Comparison of ENCODE assay signal across 20 mouse cellular contexts in the genomic region with DNA sequence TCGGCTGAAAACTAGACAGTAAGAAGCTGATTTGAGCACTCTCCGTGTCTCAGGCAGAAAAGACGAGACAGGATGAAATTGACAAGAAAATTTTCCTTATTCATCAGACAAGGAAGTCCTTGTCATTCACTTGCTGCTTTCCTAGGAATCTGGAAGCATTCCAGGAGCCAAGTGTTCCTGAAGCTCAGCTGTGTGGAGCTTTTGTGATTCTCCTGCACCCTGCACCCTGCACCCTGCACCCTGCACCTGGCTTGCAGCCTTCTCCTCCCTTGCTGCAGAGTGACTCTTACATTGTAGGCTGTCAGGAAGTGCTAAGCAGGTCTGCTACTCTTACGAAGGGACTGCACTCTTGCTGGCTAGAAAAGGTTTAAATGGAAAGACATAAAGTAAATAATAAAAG.
DNase-seq lines count a peak whose midpoint lies in the region; ATAC-seq and TF ChIP-seq lines count a peak whose summit lies in the region.
"Had no signal": no experiment of that assay in that cellular context is flagged by ENCODE, and none has a peak within 500 bp of the region (broad histone marks: within the 10 kb centered on the region; RNA-seq: fewer than 3 reads in every experiment).

No protein-coding gene starts in this region.

- no peaks in the 10 kb centered on the region for H3K36me3 ChIP-seq in forebrain, embryonic 15.5 days
- no peaks in the 10 kb centered on the region for H3K36me3 ChIP-seq in forebrain, embryonic 12.5 days (replicated peaks)
- no peaks in the 10 kb centered on the region for H3K36me3 ChIP-seq in lung, embryonic 15.5 days
- H3K36me3 ChIP-seq in forebrain, postnatal 0 days (ENCODE audit: insufficient read depth), result no peaks in the 10 kb centered on the region
- H3K36me3 ChIP-seq in hindbrain, embryonic 16.5 days (ENCODE audit: control insufficient read depth, insufficient read depth, low read length), result no peaks in the 10 kb centered on the region
- H3K36me3 ChIP-seq: embryonic facial prominence, embryonic 13.5 days; heart, embryonic 12.5 days; hindbrain, embryonic 10.5 days; hindbrain, embryonic 15.5 days had no signal

- no peak overlapping the region for H3K9ac ChIP-seq in forebrain, embryonic 15.5 days (replicated peaks)
- H3K9ac ChIP-seq in forebrain, embryonic 12.5 days, result no peak overlapping the region
- H3K9ac ChIP-seq in lung, embryonic 15.5 days, result no peak overlapping the region
- H3K9ac ChIP-seq in forebrain, postnatal 0 days, result no peak overlapping the region
- no peak overlapping the region for H3K9ac ChIP-seq in hindbrain, embryonic 16.5 days (ENCODE audit: low read depth, low read length)
- H3K9ac ChIP-seq: embryonic facial prominence, embryonic 13.5 days; heart, embryonic 12.5 days; hindbrain, embryonic 15.5 days had no signal

- no peak for TF ChIP-seq CTCF in brain, embryonic 14.5 days (IDR thresholded peaks at IDR 0.05; ENCODE audit: borderline replicate concordance, extremely low read depth, insufficient read depth, insufficient read length)
- TF ChIP-seq CTCF in forebrain, postnatal 0 days (IDR thresholded peaks at IDR 0.05; ENCODE audit: low read depth), result no peak

- no peaks in the 10 kb centered on the region for H3K9me3 ChIP-seq in forebrain, embryonic 15.5 days
- H3K9me3 ChIP-seq in forebrain, embryonic 12.5 days, result no peaks in the 10 kb centered on the region
- no peaks in the 10 kb centered on the region for H3K9me3 ChIP-seq in lung, embryonic 15.5 days
- no peaks in the 10 kb centered on the region for H3K9me3 ChIP-seq in forebrain, postnatal 0 days (ENCODE audit: low read length)
- no peaks in the 10 kb centered on the region for H3K9me3 ChIP-seq in hindbrain, embryonic 16.5 days (ENCODE audit: control insufficient read depth, low read length)
- H3K9me3 ChIP-seq: embryonic facial prominence, embryonic 13.5 days; heart, embryonic 12.5 days; hindbrain, embryonic 10.5 days; hindbrain, embryonic 15.5 days had no signal

- peak overlapping the region; percentile 36 for H3K27ac ChIP-seq in forebrain, embryonic 15.5 days (replicated peaks)
- H3K27ac ChIP-seq in forebrain, embryonic 12.5 days, result no peak overlapping the region
- H3K27ac ChIP-seq in lung, embryonic 15.5 days, result peak overlapping the region; percentile 8; the same call in 1 of the 2 replicates
- H3K27ac ChIP-seq in forebrain, postnatal 0 days (ENCODE audit: low read depth, low read length), result no peak overlapping the region
- H3K27ac ChIP-seq in hindbrain, embryonic 16.5 days (ENCODE audit: low read depth, low read length), result no peak overlapping the region
- H3K27ac ChIP-seq: embryonic facial prominence, embryonic 13.5 days; gastrocnemius, adult 2 months; hindbrain, embryonic 10.5 days; hindbrain, embryonic 15.5 days had no signal

- no peak overlapping the region for H3K4me2 ChIP-seq in forebrain, embryonic 15.5 days (replicated peaks)
- no peak overlapping the region for H3K4me2 ChIP-seq in forebrain, embryonic 12.5 days
- H3K4me2 ChIP-seq in lung, embryonic 15.5 days, result no peak overlapping the region
- H3K4me2 ChIP-seq in forebrain, postnatal 0 days (ENCODE audit: low read depth), result no peak overlapping the region
- H3K4me2 ChIP-seq in hindbrain, embryonic 16.5 days (ENCODE audit: low read length), result no peak overlapping the region
- H3K4me2 ChIP-seq: embryonic facial prominence, embryonic 13.5 days; heart, embryonic 12.5 days; hindbrain, embryonic 15.5 days had no signal

- TF ChIP-seq POLR2A in brain, embryonic 14.5 days (IDR thresholded peaks at IDR 0.05; ENCODE audit: borderline replicate concordance, extremely low read depth, insufficient read depth, insufficient read length, poor library complexity, severe bottlenecking), result no peak

- WGBS in forebrain, embryonic 15.5 days, result 24% methylated on average over 4 of the region's 4 CpGs
- 61% methylated on average over 4 of the region's 4 CpGs for WGBS in forebrain, embryonic 12.5 days
- 36% methylated on average over 4 of the region's 4 CpGs for WGBS in lung, embryonic 15.5 days
- WGBS in forebrain, postnatal 0 days, result 22% methylated on average over 4 of the region's 4 CpGs
- WGBS in hindbrain, embryonic 16.5 days, result 56% methylated on average over 4 of the region's 4 CpGs

- peak; percentile 80 for ATAC-seq in forebrain, embryonic 15.5 days (replicated peaks)
- no peak for ATAC-seq in forebrain, embryonic 12.5 days (ENCODE audit: low FRiP score)
- ATAC-seq in lung, embryonic 15.5 days (ENCODE audit: borderline replicate concordance, extremely low read depth, low FRiP score, low TSS enrichment), result no peak
- peak; percentile 79 for ATAC-seq in forebrain, postnatal 0 days
- no peak for ATAC-seq in hindbrain, embryonic 16.5 days
- ATAC-seq: inflammation-experienced regulatory T-cells, adult 6 months; intestine, postnatal 0 days had no signal

- peaks cover 6% of the 10 kb centered on the region for H3K4me1 ChIP-seq in forebrain, embryonic 15.5 days
- no peaks in the 10 kb centered on the region for H3K4me1 ChIP-seq in forebrain, embryonic 12.5 days
- H3K4me1 ChIP-seq in lung, embryonic 15.5 days, result no peaks in the 10 kb centered on the region
- H3K4me1 ChIP-seq in forebrain, postnatal 0 days (ENCODE audit: insufficient read depth), result no peaks in the 10 kb centered on the region
- no peaks in the 10 kb centered on the region for H3K4me1 ChIP-seq in hindbrain, embryonic 16.5 days (ENCODE audit: control insufficient read depth, insufficient read depth, low read depth, low read length)
- H3K4me1 ChIP-seq: embryonic facial prominence, embryonic 13.5 days; heart, embryonic 12.5 days; hindbrain, embryonic 10.5 days; hindbrain, embryonic 15.5 days had no signal

- no peaks in the 10 kb centered on the region for H3K27me3 ChIP-seq in forebrain, embryonic 15.5 days
- no peaks in the 10 kb centered on the region for H3K27me3 ChIP-seq in forebrain, embryonic 12.5 days
- no peaks in the 10 kb centered on the region for H3K27me3 ChIP-seq in lung, embryonic 15.5 days
- H3K27me3 ChIP-seq in forebrain, postnatal 0 days (ENCODE audit: insufficient read depth, low read length), result no peaks in the 10 kb centered on the region
- no peaks in the 10 kb centered on the region for H3K27me3 ChIP-seq in hindbrain, embryonic 16.5 days (replicated peaks; ENCODE audit: control insufficient read depth, insufficient read depth, low read length)
- H3K27me3 ChIP-seq: embryonic facial prominence, embryonic 13.5 days; heart, embryonic 12.5 days; hindbrain, embryonic 15.5 days had no signal

- DNase-seq in lung, postnatal 36 days, result no peak
- peak; percentile 65 for DNase-seq in brain, embryonic 14.5 days (ENCODE audit: low read depth)
- DNase-seq in forebrain, postnatal 0 days, result peak; percentile 47
- DNase-seq: adrenal gland, adult 2 months; adrenal gland, postnatal 25 days; cerebellum, adult 11 months; cerebellum, adult 8-10 months; cerebellum, postnatal 36 days; gastrocnemius, adult 2 months; gastrocnemius, postnatal 25 days had no signal

- H3K4me3 ChIP-seq in forebrain, embryonic 15.5 days, result no peak overlapping the region
- no peak overlapping the region for H3K4me3 ChIP-seq in forebrain, embryonic 12.5 days (replicated peaks)
- no peak overlapping the region for H3K4me3 ChIP-seq in lung, embryonic 15.5 days
- no peak overlapping the region for H3K4me3 ChIP-seq in forebrain, postnatal 0 days (ENCODE audit: low read depth, low read length)
- no peak overlapping the region for H3K4me3 ChIP-seq in hindbrain, embryonic 16.5 days (ENCODE audit: low read length)
- H3K4me3 ChIP-seq: embryonic facial prominence, embryonic 13.5 days; gastrocnemius, adult 2 months; heart, embryonic 12.5 days; hindbrain, embryonic 10.5 days; hindbrain, embryonic 15.5 days had no signal

Comparison
In these comparisons a context has a peak if more than half of its experiments do, and no peak if none do; other contexts are left out.
1. ATAC-seq: peak in forebrain, embryonic 15.5 days (single experiment) and forebrain, postnatal 0 days (single experiment); none in forebrain, embryonic 12.5 days (single experiment), lung, embryonic 15.5 days (single experiment) and hindbrain, embryonic 16.5 days (single experiment).
2. H3K27ac ChIP-seq: peak in forebrain, embryonic 15.5 days (single experiment) and lung, embryonic 15.5 days (single experiment); none in forebrain, embryonic 12.5 days (single experiment), forebrain, postnatal 0 days (single experiment) and hindbrain, embryonic 16.5 days (single experiment).